Mouse (Mus musculus) midbrain, postnatal 0 days (tissue): Measurements from ENCODE around the gene Gm9918. TPM values are rescaled to one million over a fixed set of nuclear protein-coding genes. Genes with fewer than 3 reads are reported as not detected.
"Not testable (repeated sequence)": the region's sequence is repeated elsewhere in the genome, so short reads cannot be mapped to it uniquely, and the experiment has no call there.

Source experiments
- ATAC-seq: fragments of 200-750 bp; cut with Nextera tagmentation; 2 replicates; pipeline ENCODE4 v1.8.0; 2017; ENCODE audit warnings: moderate number of reproducible peaks, mild to moderate bottlenecking, moderate TSS enrichment, moderate library complexity; ENCODE audit not compliant: low FRiP score
- DNase-seq: peaks from one replicate; pipeline ENCODE4 v3.0.0-alpha.2; 2015; ENCODE audit warnings: low spot score
- H3K27ac ChIP-seq: fragments of 300-500 bp; sonication (generic); 2 replicates; pipeline ENCODE4 v1.5.1; 2014; ENCODE audit warnings: low read depth, mild to moderate bottlenecking, low read length, mixed read lengths
- H3K27me3 ChIP-seq: fragments of 300-500 bp; sonication (generic); 2 replicates; pipeline ENCODE4 v1.6.1; 2014; ENCODE audit warnings: low read length, control low read depth, mixed read lengths; ENCODE audit not compliant: insufficient read depth
- H3K36me3 ChIP-seq: fragments of 300-500 bp; sonication (generic); 2 replicates; pipeline ENCODE4 v1.6.1; 2014; ENCODE audit warnings: low read length, control low read depth, mixed read lengths; ENCODE audit not compliant: insufficient read depth
- H3K4me1 ChIP-seq: fragments of 300-500 bp; sonication (generic); 2 replicates; pipeline ENCODE4 v1.6.1; 2014; ENCODE audit warnings: mild to moderate bottlenecking, control low read depth, antibody characterized with exemption, low read length, mixed read lengths; ENCODE audit not compliant: insufficient read depth
- H3K4me2 ChIP-seq: fragments of 300-500 bp; sonication (generic); 2 replicates; pipeline ENCODE4 v1.6.1; 2014; ENCODE audit warnings: low read depth, mild to moderate bottlenecking, low read length, mixed read lengths; ENCODE audit not compliant: poor library complexity, severe bottlenecking
- H3K4me3 ChIP-seq: fragments of 300-500 bp; sonication (generic); 2 replicates; pipeline ENCODE4 v1.5.1; 2014; ENCODE audit warnings: low read depth, mild to moderate bottlenecking, low read length, moderate library complexity
- H3K9ac ChIP-seq: fragments of 300-500 bp; sonication (generic); replicated peaks from 2 replicates; pipeline ENCODE4 v1.6.1; 2014; ENCODE audit warnings: mild to moderate bottlenecking, low read length, moderate library complexity, mixed read lengths; ENCODE audit not compliant: poor library complexity, severe bottlenecking
- H3K9me3 ChIP-seq: fragments of 300-500 bp; sonication (generic); 2 replicates; pipeline ENCODE4 v1.6.1; 2016; ENCODE audit warnings: low read length, control low read depth
- CTCF ChIP-seq: IDR thresholded peaks from 2 replicates; pipeline ENCODE4 v1.5.1; 2016; ENCODE audit warnings: antibody characterized with exemption, mild to moderate bottlenecking
- WGBS: fragments of 180-500 bp; shearing (Covaris S2); extraction: QIAGEN DNeasy Blood & Tissue Kit; methylation state at CpG from one replicate; pipeline ENCODE4 v1.1.7; 2014; 5-methylcytosine and 5-hydroxymethylcytosine counted together
- polyA plus RNA-seq: library from polyadenylated mRNA; unstranded; fragments of >200 nt; fragmentation: Nextera tagmentation; extraction: Ambion mirVana; gene quantifications from 2 replicates; pipeline ENCODE4 v1.2.1, GENCODE M21; 2015
- total RNA-seq: library from RNA; depleted of rRNA; stranded (reverse); fragments of >200 nt; gene quantifications from 2 replicates; pipeline ENCODE4 v1.2.3, GENCODE M21; 2014; rRNA removed

Gm9918 gene
- total RNA-seq (not detected in 2 replicates), polyA plus RNA-seq (not detected in 2 replicates)

GRCm38 (mm10) chr15:102270274-102270960, at the start of gene Gm9918:
Gm9918 (plus strand) TSS chr15:102270563.
- Histone ChIP-seq H3K36me3 (no peaks in the 10 kb centered on the region), H3K4me2 (no peak within 1 kb of the TSS; the same call in 1 of the 2 replicates), H3K27ac (no peak within 1 kb of the TSS), H3K9me3 (no peaks in the 10 kb centered on the region), H3K4me3 (no peak within 1 kb of the TSS), H3K9ac (no peak within 1 kb of the TSS), H3K4me1 (no peaks in the 10 kb centered on the region), H3K27me3 (peaks cover 6% of the 10 kb centered on the region; the same call in 1 of the 2 replicates)
- WGBS = 7% methylated on average over 18 of the region's 21 CpGs
- DNase-seq (no peak), ATAC-seq (no peak)
- no peak for TF ChIP-seq CTCF

DNA sequence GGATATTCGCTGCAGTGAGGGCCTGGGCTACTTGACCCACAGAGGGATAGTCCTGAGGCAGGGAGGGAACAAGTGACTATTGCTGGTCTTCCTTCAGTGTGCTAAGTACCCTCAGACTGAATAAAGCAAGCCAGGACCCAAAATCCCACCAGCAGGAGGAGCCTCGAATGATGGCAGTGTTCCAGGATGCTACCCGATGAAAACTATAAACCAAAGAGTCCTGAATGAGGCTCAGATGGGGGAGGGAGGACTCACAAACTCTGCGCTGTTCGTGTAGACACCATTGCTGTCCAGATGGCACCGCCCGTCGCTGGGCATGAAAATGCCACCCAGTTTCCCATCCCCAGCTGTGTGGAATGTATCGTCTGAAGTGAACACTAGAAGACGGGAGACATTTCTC, 48.0 kb upstream of the Gm9918 start:
- Histone ChIP-seq H3K4me1 (no peaks in the 10 kb centered on the region), H3K9ac (no peak overlapping the region), H3K27ac (no peak overlapping the region), H3K36me3 (peaks cover 4% of the 10 kb centered on the region; the same call in 1 of the 2 replicates), H3K4me2 (no peak overlapping the region), H3K4me3 (no peak overlapping the region), H3K27me3 (peaks cover 12% of the 10 kb centered on the region), H3K9me3 (no peaks in the 10 kb centered on the region)
- peak; percentile 40 for TF ChIP-seq CTCF
- WGBS = 59% methylated on average over 10 of the region's 10 CpGs
- DNase-seq (peak; percentile 37), ATAC-seq (no peak)

DNA sequence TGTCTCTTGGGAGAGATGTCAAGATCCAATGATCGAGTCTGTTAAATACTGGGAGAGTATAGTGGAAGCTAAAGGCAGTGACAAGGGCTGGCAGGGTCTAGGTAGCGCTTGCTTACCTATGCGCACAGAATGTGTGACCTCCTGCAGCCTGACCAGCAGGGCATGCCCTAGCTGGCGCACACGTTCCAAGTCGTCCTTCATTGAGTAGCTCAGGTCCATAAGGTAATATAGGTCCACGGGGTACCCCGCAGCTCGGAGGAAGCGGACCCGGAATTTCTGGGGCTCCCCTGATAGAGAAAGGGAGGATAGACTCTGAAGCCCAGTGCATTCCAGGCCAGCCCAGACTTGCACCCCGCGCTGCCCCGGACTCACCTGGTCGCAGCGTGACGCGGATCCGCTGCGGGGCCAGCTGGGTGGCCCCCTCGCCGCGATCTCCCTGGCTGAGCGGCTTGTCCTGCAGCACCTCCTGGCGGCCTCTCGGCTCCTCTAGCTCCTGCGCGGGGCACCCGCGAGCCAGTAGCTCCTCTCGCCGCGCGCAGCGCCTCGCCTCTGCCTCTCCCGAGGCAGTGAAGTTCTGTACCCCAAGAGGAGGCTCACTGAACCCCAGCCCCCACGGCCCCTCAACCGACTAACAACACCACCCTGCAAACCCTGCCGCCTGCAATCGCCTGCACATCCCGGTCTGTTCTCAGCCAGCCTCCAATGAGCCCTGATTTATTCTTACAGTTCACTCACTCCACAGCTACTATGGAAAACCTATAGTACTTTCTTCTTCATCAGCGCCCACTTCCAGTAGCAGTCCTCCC, 46.0 kb upstream of the Gm9918 start:
- peaks cover 12% of the 10 kb centered on the region for H3K27me3 ChIP-seq
- peak overlapping the region; percentile 60 for H3K4me2 ChIP-seq
- no peaks in the 10 kb centered on the region for H3K9me3 ChIP-seq
- ATAC-seq (peak; percentile 78), DNase-seq (peak; percentile 81)
- peak overlapping the region; percentile 3 for H3K9ac ChIP-seq
- no peaks in the 10 kb centered on the region for H3K4me1 ChIP-seq
- H3K4me3 ChIP-seq = peak overlapping the region; percentile 29
- peak; percentile 81 for TF ChIP-seq CTCF
- no peak overlapping the region for H3K27ac ChIP-seq
- no peaks in the 10 kb centered on the region for H3K36me3 ChIP-seq
- 4% methylated on average over 42 of the region's 43 CpGs for WGBS

- peaks cover 12% of the 10 kb centered on the region for H3K27me3 ChIP-seq
- peak overlapping the region; percentile 60 for H3K4me2 ChIP-seq
- no peaks in the 10 kb centered on the region for H3K36me3 ChIP-seq
- DNase-seq (no peak), ATAC-seq (no peak)
- TF ChIP-seq CTCF = no peak
- H3K9me3 ChIP-seq = no peaks in the 10 kb centered on the region
- H3K27ac ChIP-seq = no peak overlapping the region
- H3K4me3 ChIP-seq = peak overlapping the region; percentile 29
- no peaks in the 10 kb centered on the region for H3K4me1 ChIP-seq
- H3K9ac ChIP-seq = peak overlapping the region; percentile 3; the same call in 1 of the 2 replicates
- WGBS = 21% methylated on average over 18 of the region's 21 CpGs
Measured at GRCm38 (mm10) chr15:102224992-102225617, 45.3 kb upstream of the Gm9918 start.

- H3K36me3 ChIP-seq, H3K4me3 ChIP-seq, H3K4me1 ChIP-seq, DNase-seq, ATAC-seq, H3K27ac ChIP-seq, H3K9ac ChIP-seq, H3K4me2 ChIP-seq, H3K9me3 ChIP-seq: not testable (repeated sequence)
- H3K27me3 ChIP-seq = peaks cover 12% of the 10 kb centered on the region
- 75% methylated on average over 5 of the region's 6 CpGs for whole genome bisulfite sequencing
Measured at GRCm38 (mm10) chr15:102225619-102226018, 44.7 kb upstream of the Gm9918 start.
